Mouse (Mus musculus) spleen, postnatal 14 days (tissue): ENCODE data around the gene Fgfrl1.
"Not testable (repeated sequence)": the region's sequence is repeated elsewhere in the genome, so short reads cannot be mapped to it uniquely, and the experiment has no call there.

Experiments used
- DNase-seq, 2 experiments: peaks; one replicate each; pipeline ENCODE4 v3.0.0; 2021 to 2022; ENCODE audit warnings: low spot score in 2 of 2

The Fgfrl1 gene

DNA sequence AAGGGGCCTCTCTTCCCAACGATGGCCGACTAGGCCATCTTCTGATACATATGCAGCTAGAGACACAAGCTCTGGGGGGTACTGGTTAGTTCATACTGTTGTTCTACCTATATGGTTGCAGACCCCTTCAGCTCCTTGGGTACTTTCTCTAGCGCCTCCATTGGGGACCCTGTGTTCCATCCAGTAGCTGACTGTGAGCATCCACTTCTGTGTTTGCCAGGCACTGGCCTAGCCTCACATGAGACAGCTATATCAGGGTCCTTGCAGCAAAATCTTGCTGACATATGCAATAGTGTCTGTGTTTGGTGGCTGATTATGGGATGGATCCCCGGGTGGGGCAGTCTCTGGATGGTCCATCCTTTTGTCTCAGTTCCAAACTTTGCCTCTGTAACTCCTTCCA is 59.1 kb downstream of the Fgfrl1 start:
- not testable (repeated sequence) for DNase-seq
